In the genomic region with DNA sequence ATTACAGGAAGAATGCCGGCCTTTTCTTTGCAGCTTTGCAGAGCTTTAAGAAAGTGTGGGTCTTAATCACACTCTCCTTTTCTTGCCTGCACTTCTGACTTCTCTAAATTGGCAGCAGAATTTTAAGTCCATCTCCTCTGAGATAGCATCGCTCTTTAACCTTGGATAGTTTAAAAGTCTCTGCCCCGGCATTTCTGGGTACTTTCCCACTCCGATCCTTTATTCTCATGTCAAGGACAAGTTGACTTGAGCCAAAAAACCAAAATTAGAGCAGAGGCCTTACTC, we compare ENCODE assay signal across 9 mouse cellular contexts.
DNase-seq lines count a peak whose midpoint lies in the region; ATAC-seq lines count a peak whose summit lies in the region.
"Had no signal": no experiment of that assay in that cellular context is flagged by ENCODE, and none has a peak within 500 bp of the region (broad histone marks: within the 10 kb centered on the region; RNA-seq: fewer than 3 reads in every experiment).

No protein-coding gene starts in this region.

- no peaks in the 10 kb centered on the region for H3K36me3 ChIP-seq in midbrain, embryonic 10.5 days
- no peaks in the 10 kb centered on the region for H3K36me3 ChIP-seq in midbrain, embryonic 14.5 days (ENCODE audit: control insufficient read depth, insufficient read depth, low read length)
- no peaks in the 10 kb centered on the region for H3K36me3 ChIP-seq in hindbrain, embryonic 12.5 days
- H3K36me3 ChIP-seq in neural tube, embryonic 12.5 days: no peaks in the 10 kb centered on the region

- no peak for ATAC-seq in midbrain, embryonic 14.5 days (ENCODE audit: low FRiP score, low TSS enrichment)
- no peak for ATAC-seq in hindbrain, embryonic 12.5 days (ENCODE audit: low FRiP score)
- ATAC-seq in neural tube, embryonic 12.5 days (ENCODE audit: low FRiP score, low read depth): no peak

- H3K4me1 ChIP-seq in midbrain, embryonic 10.5 days: peaks cover 27% of the 10 kb centered on the region
- 0 out of 2 replicates have a peak, but pooled peaks cover 4% of the 10 kb centered on the region for H3K4me1 ChIP-seq in midbrain, embryonic 14.5 days (ENCODE audit: control insufficient read depth, insufficient read depth, low read length)
- peaks cover 10% of the 10 kb centered on the region for H3K4me1 ChIP-seq in hindbrain, embryonic 12.5 days
- peaks cover 4% of the 10 kb centered on the region for H3K4me1 ChIP-seq in neural tube, embryonic 12.5 days

- H3K4me3 ChIP-seq in midbrain, embryonic 10.5 days: peak overlapping the region; percentile 31
- no peak overlapping the region for H3K4me3 ChIP-seq in midbrain, embryonic 14.5 days (replicated peaks; ENCODE audit: low read depth, low read length)
- no peak overlapping the region for H3K4me3 ChIP-seq in hindbrain, embryonic 12.5 days
- H3K4me3 ChIP-seq in neural tube, embryonic 12.5 days: no peak overlapping the region

- intact Hi-C loops in left cerebral cortex, postnatal 14 days (cut with DNase I): loop anchor here (5.0 kb wide), 1 partner anchor 56 kb away; no protein-coding TSS in a partner anchor

- WGBS in midbrain, embryonic 10.5 days: 12% methylated on average over 4 of the region's 4 CpGs
- WGBS in midbrain, embryonic 14.5 days: 6% methylated on average over 4 of the region's 4 CpGs
- WGBS in hindbrain, embryonic 12.5 days: 9% methylated on average over 4 of the region's 4 CpGs
- 8% methylated on average over 4 of the region's 4 CpGs for WGBS in neural tube, embryonic 12.5 days

- peak; percentile 24 for DNase-seq in cerebellum, adult 9-11 months
- no peak for DNase-seq in cerebellum, adult 11-12 months
- peak; percentile 20 for DNase-seq in midbrain, embryonic 10.5 days (ENCODE audit: low spot score)
- no peak for DNase-seq in midbrain, embryonic 14.5 days
- DNase-seq in right cerebral cortex, adult 18-20 months: no peak
- DNase-seq in left cerebral cortex, postnatal 14 days (ENCODE audit: low spot score in 2 of 2): no peak
- DNase-seq: lung, postnatal 10 days had no signal

- H3K9me3 ChIP-seq in midbrain, embryonic 10.5 days (replicated peaks): no peaks in the 10 kb centered on the region
- no peaks in the 10 kb centered on the region for H3K9me3 ChIP-seq in midbrain, embryonic 14.5 days (ENCODE audit: control insufficient read depth, low read length)
- H3K9me3 ChIP-seq in hindbrain, embryonic 12.5 days (replicated peaks): no peaks in the 10 kb centered on the region
- H3K9me3 ChIP-seq in neural tube, embryonic 12.5 days: no peaks in the 10 kb centered on the region

- H3K9ac ChIP-seq in midbrain, embryonic 14.5 days (replicated peaks; ENCODE audit: low read length): no peak overlapping the region
- no peak overlapping the region for H3K9ac ChIP-seq in hindbrain, embryonic 12.5 days
- no peak overlapping the region for H3K9ac ChIP-seq in neural tube, embryonic 12.5 days

- no peak overlapping the region for H3K27ac ChIP-seq in midbrain, embryonic 10.5 days (replicated peaks)
- H3K27ac ChIP-seq in midbrain, embryonic 14.5 days (replicated peaks; ENCODE audit: low read depth, low read length): no peak overlapping the region
- no peak overlapping the region for H3K27ac ChIP-seq in hindbrain, embryonic 12.5 days
- H3K27ac ChIP-seq in neural tube, embryonic 12.5 days: no peak overlapping the region

- H3K27me3 ChIP-seq in midbrain, embryonic 10.5 days (ENCODE audit: low read depth, poor library complexity, severe bottlenecking): peaks cover 28% of the 10 kb centered on the region
- H3K27me3 ChIP-seq in midbrain, embryonic 14.5 days (ENCODE audit: control insufficient read depth, insufficient read depth, low read length): no peaks in the 10 kb centered on the region
- H3K27me3 ChIP-seq in hindbrain, embryonic 12.5 days: no peaks in the 10 kb centered on the region
- H3K27me3 ChIP-seq in neural tube, embryonic 12.5 days (replicated peaks): no peaks in the 10 kb centered on the region

- no peak overlapping the region for H3K4me2 ChIP-seq in midbrain, embryonic 14.5 days (ENCODE audit: low read length)
- H3K4me2 ChIP-seq in hindbrain, embryonic 12.5 days (replicated peaks): peak overlapping the region; percentile 16; the same call in 1 of the 2 replicates
- peak overlapping the region; percentile 35 for H3K4me2 ChIP-seq in neural tube, embryonic 12.5 days (replicated peaks)

Comparison
In these comparisons a context has a peak if more than half of its experiments do, and no peak if none do; other contexts are left out.
1. DNase-seq: peak in cerebellum, adult 9-11 months (single experiment) and midbrain, embryonic 10.5 days (single experiment); none in cerebellum, adult 11-12 months (single experiment), midbrain, embryonic 14.5 days (single experiment), right cerebral cortex, adult 18-20 months (single experiment) and left cerebral cortex, postnatal 14 days (0 of 2).